Mouse (Mus musculus) C2C12 (cell line): ENCODE measurements around the gene Arl15.
A peak's percentile ranks its signal among the peaks of the same experiment; 100 is the strongest.

Experiments
- CTCF ChIP-seq: IDR thresholded peaks from one replicate; pipeline ENCODE4 v1.5.1; 2011; ENCODE audit not compliant: control insufficient read depth, insufficient read depth, insufficient read length
- MAX ChIP-seq: IDR thresholded peaks from one replicate; pipeline ENCODE4 v1.6.1; 2011; ENCODE audit warnings: mild to moderate bottlenecking, control low read depth
- MYOD1 ChIP-seq: IDR thresholded peaks from one replicate; pipeline ENCODE4 v1.6.1; 2011; ENCODE audit warnings: low read depth; ENCODE audit not compliant: control insufficient read depth, insufficient read length
- USF1 ChIP-seq: IDR thresholded peaks from one replicate; pipeline ENCODE4 v1.6.1; 2011; ENCODE audit warnings: low read depth, mild to moderate bottlenecking, control low read depth, moderate library complexity

GRCm38 (mm10) chr13:113832947-113833346 is 38.6 kb downstream of the Arl15 start:
- TF ChIP-seq CTCF (no peak), MYOD1 (peak; percentile 31), MAX (no peak), USF1 (no peak)
